Mouse (Mus musculus): ENCODE measurements around the gene Wwp2. TPM values are rescaled to one million over a fixed set of nuclear protein-coding genes. Genes with fewer than 3 reads are reported as not detected.

Gene Wwp2
- polyA plus RNA-seq, 1 experiment from 2014 or later = 69.5 TPM

DNA sequence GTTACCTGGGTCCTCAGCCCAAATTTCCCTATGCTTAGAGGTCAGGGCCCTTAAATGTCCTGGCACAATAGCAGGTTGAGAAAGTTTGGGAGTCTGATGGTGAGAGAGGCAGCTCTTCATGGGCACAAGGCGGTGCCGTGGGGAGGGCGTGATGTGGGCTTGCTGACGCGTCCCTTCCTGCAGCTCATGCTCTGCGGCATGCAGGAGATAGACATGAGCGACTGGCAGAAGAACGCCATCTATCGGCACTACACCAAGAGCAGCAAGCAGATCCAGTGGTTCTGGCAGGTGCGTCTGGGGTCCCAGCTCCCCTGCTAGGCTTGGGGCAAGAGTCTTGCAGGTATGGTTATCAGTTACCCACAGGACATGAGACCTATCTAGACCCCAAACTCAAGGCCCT is 119.1 kb downstream of the Wwp2 start:
- no peaks in the 10 kb centered on the region for H3K36me3 ChIP-seq (ENCODE audit: control insufficient read depth, insufficient read depth, low read length)
- ATAC-seq (ENCODE audit: low FRiP score) = no peak
- WGBS = 91% methylated on average over 10 of the region's 10 CpGs

DNA sequence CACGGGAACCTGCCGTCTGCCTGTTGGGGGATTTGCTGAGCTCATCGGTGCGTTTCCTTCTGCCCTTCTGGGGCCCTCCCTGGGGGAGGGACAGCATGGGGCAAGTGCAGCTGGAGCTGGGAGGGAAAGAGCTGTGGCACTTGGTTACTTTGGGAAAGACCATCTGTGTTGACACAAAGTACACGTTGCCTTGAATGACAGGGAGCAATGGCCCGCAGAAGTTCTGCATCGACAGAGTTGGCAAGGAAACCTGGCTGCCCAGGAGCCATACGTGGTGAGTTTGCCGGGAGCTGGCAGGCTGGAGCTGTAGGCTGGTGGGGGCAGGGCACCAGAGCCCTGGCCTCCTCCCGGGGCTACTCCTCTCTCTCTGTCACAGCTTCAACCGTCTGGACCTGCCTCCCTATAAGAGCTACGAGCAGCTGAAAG is 120.4 kb downstream of the Wwp2 start:
- WGBS = 45% methylated on average over 12 of the region's 12 CpGs
- Histone ChIP-seq H3K27ac (ENCODE audit: low read depth, low read length) (no peak overlapping the region; the same call in 1 of the 2 replicates), H3K4me3 (ENCODE audit: low read depth, low read length) (no peak overlapping the region), H3K9ac (ENCODE audit: low read depth, low read length) (no peak overlapping the region), H3K36me3 (ENCODE audit: control insufficient read depth, insufficient read depth, low read length) (no peaks in the 10 kb centered on the region), H3K27me3 (ENCODE audit: control insufficient read depth, insufficient read depth, low read length) (no peaks in the 10 kb centered on the region), H3K9me3 (ENCODE audit: control insufficient read depth, low read length) (no peaks in the 10 kb centered on the region), H3K4me1 (replicated peaks; ENCODE audit: control insufficient read depth, insufficient read depth, low read length) (no peaks in the 10 kb centered on the region; the same call in 1 of the 2 replicates), H3K4me2 (replicated peaks; ENCODE audit: low read depth, low read length) (no peak overlapping the region)
- ATAC-seq (ENCODE audit: low FRiP score) = no peak
- DNase-seq (ENCODE audit: low spot score) = no peak

More for the DNA sequence above, 119.1 kb downstream of the Wwp2 start:
- H3K9me3 ChIP-seq (ENCODE audit: control insufficient read depth, low read length) = no peaks in the 10 kb centered on the region
- H3K4me1 ChIP-seq (replicated peaks; ENCODE audit: control insufficient read depth, insufficient read depth, low read length) = no peaks in the 10 kb centered on the region; the same call in 1 of the 2 replicates
- H3K9ac ChIP-seq (ENCODE audit: low read depth, low read length) = no peak overlapping the region
- no peak for DNase-seq (ENCODE audit: low spot score)
- no peak overlapping the region for H3K27ac ChIP-seq (ENCODE audit: low read depth, low read length)
- H3K27me3 ChIP-seq (ENCODE audit: control insufficient read depth, insufficient read depth, low read length) = no peaks in the 10 kb centered on the region
- no peak overlapping the region for H3K4me3 ChIP-seq (ENCODE audit: low read depth, low read length)
- no peak overlapping the region for H3K4me2 ChIP-seq (replicated peaks; ENCODE audit: low read depth, low read length)

DNA sequence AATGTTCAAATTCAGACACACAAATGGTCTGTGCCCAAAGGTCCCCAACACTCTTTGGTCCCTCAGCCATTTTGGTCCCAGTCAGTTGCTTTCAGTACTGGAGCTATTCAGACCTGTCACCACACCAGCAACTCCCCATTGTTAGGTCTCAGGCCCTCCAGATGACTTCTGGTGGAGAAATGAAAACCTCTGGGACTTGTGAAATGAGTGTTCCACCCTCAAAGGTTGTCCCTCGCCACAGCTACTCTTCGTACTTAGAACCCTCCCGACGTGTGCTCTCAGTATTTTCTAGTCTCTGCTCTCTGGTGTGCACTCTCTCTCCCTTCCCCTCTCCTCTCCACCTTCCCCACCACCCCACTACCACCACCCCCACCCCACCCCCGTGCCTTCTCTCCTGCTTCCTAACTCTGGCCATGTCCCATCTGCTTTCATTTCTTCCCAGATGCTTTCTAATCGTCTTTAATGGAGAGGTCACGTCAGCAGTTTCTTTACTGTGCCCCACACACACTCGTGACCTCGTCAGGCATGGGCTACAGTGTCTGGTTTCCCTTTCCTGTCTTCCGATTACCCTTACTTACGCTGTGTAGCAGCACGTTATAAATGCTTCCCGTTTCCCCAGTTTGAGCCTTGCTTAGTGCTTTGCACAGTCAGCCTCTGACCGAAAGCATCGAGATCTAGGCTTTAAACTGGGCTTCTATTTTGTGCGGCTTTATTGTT is 124.8 kb downstream of the Wwp2 start:
- Histone ChIP-seq H3K4me2 (replicated peaks; ENCODE audit: low read depth, low read length) (no peak overlapping the region), H3K27ac (ENCODE audit: low read depth, low read length) (no peak overlapping the region)

GRCm38 (mm10) chr8:107562164-107562563 is 126.0 kb downstream of the Wwp2 start:
- H3K27me3 ChIP-seq (ENCODE audit: control insufficient read depth, insufficient read depth, low read length) = no peaks in the 10 kb centered on the region
- ATAC-seq (ENCODE audit: low FRiP score) (no peak), DNase-seq (ENCODE audit: low spot score) (no peak)
- H3K4me3 ChIP-seq (ENCODE audit: low read depth, low read length) = no peak overlapping the region
- no peaks in the 10 kb centered on the region for H3K9me3 ChIP-seq (ENCODE audit: control insufficient read depth, low read length)
- no peaks in the 10 kb centered on the region for H3K4me1 ChIP-seq (replicated peaks; ENCODE audit: control insufficient read depth, insufficient read depth, low read length)
- WGBS = 77% methylated on average over 9 of the region's 9 CpGs
- no peak overlapping the region for H3K27ac ChIP-seq (ENCODE audit: low read depth, low read length)
- H3K9ac ChIP-seq (ENCODE audit: low read depth, low read length) = no peak overlapping the region
- no peaks in the 10 kb centered on the region for H3K36me3 ChIP-seq (ENCODE audit: control insufficient read depth, insufficient read depth, low read length)
- no peak overlapping the region for H3K4me2 ChIP-seq (replicated peaks; ENCODE audit: low read depth, low read length)

More for the DNA sequence above, 124.8 kb downstream of the Wwp2 start:
- 58% methylated on average over 16 of the region's 16 CpGs for WGBS
- no peak overlapping the region for H3K4me3 ChIP-seq (ENCODE audit: low read depth, low read length)
- no peaks in the 10 kb centered on the region for H3K9me3 ChIP-seq (ENCODE audit: control insufficient read depth, low read length)
- no peaks in the 10 kb centered on the region for H3K27me3 ChIP-seq (ENCODE audit: control insufficient read depth, insufficient read depth, low read length)
- no peak overlapping the region for H3K9ac ChIP-seq (ENCODE audit: low read depth, low read length)
- H3K4me1 ChIP-seq (replicated peaks; ENCODE audit: control insufficient read depth, insufficient read depth, low read length) = no peaks in the 10 kb centered on the region
- peak; percentile 19 for DNase-seq (ENCODE audit: low spot score)
- ATAC-seq (ENCODE audit: low FRiP score) = no peak
- no peaks in the 10 kb centered on the region for H3K36me3 ChIP-seq (ENCODE audit: control insufficient read depth, insufficient read depth, low read length)

DNA sequence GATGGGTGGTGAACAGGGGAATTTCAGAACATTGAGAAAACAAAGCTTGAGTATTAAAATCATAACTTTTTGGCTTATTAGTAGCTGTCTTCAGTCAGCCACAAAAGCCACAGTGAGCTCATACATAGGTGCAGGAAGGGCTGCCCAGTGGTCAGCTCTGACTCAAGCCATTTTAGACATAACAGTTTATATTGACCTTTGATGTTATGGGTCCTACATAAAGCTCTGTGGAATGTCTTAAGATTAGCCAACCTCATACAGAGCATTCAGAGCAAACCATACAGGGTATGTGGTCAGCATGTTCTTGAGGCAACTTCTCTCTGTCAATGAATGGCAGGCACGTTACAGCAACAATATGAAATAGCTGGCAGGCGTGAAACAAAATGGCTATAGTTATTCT is 134.9 kb downstream of the Wwp2 start:
- 89% methylated on average over 2 of the region's 2 CpGs for WGBS
- no peak for ATAC-seq (ENCODE audit: low FRiP score)
- H3K4me1 ChIP-seq (replicated peaks; ENCODE audit: control insufficient read depth, insufficient read depth, low read length) = no peaks in the 10 kb centered on the region
- H3K9ac ChIP-seq (ENCODE audit: low read depth, low read length) = no peak overlapping the region
- no peaks in the 10 kb centered on the region for H3K27me3 ChIP-seq (ENCODE audit: control insufficient read depth, insufficient read depth, low read length)
- no peaks in the 10 kb centered on the region for H3K9me3 ChIP-seq (ENCODE audit: control insufficient read depth, low read length)
- no peak overlapping the region for H3K4me2 ChIP-seq (replicated peaks; ENCODE audit: low read depth, low read length)
- H3K36me3 ChIP-seq (ENCODE audit: control insufficient read depth, insufficient read depth, low read length) = no peaks in the 10 kb centered on the region
- DNase-seq (ENCODE audit: low spot score) = no peak
- H3K4me3 ChIP-seq (ENCODE audit: low read depth, low read length) = no peak overlapping the region
- no peak overlapping the region for H3K27ac ChIP-seq (ENCODE audit: low read depth, low read length)

DNA sequence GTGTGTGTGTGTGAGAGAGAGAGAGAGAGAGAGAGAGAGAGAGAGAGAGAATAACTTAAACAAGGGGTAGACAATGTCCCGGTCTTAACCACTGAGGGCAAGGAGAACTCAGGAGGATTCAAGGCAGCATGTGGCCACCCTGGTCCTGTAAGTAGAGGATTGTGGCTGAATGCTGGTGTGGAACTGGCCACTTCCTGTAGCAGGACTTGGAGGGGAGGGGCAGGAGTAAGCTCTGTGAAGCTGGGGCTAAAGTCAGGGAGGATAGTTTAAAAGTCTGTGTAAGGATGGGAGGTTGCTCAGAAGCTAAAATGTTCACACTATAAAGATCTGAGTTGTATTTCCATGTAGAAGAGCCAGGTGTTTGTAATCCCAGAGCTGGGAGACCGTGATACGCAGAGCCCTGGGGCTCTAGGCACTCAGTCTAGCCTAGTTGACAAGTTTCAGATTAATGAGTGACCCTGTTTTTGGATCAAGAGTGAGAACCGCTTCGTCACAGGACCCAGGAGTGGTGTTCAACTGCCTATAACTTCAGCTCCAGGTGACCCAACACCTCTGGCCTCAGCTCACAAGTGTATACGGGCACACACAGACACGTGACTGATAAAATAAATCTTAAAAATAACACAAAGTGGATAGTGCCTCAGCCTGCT is 135.4 kb downstream of the Wwp2 start:
- Histone ChIP-seq H3K4me3 (ENCODE audit: low read depth, low read length) (no peak overlapping the region), H3K27ac (ENCODE audit: low read depth, low read length) (no peak overlapping the region), H3K4me2 (replicated peaks; ENCODE audit: low read depth, low read length) (no peak overlapping the region), H3K4me1 (replicated peaks; ENCODE audit: control insufficient read depth, insufficient read depth, low read length) (no peaks in the 10 kb centered on the region), H3K36me3 (ENCODE audit: control insufficient read depth, insufficient read depth, low read length) (no peaks in the 10 kb centered on the region), H3K27me3 (ENCODE audit: control insufficient read depth, insufficient read depth, low read length) (no peaks in the 10 kb centered on the region), H3K9ac (ENCODE audit: low read depth, low read length) (no peak overlapping the region), H3K9me3 (ENCODE audit: control insufficient read depth, low read length) (no peaks in the 10 kb centered on the region)
- 86% methylated on average over 7 of the region's 7 CpGs for WGBS
- no peak for ATAC-seq (ENCODE audit: low FRiP score)
- no peak for DNase-seq (ENCODE audit: low spot score)

GRCm38 (mm10) chr8:107572497-107572896 is 136.3 kb downstream of the Wwp2 start:
- peak; percentile 80 for DNase-seq (ENCODE audit: low spot score)

GRCm38 (mm10) chr8:107574771-107575170 is 138.6 kb downstream of the Wwp2 start:
- no peaks in the 10 kb centered on the region for H3K27me3 ChIP-seq (ENCODE audit: control insufficient read depth, insufficient read depth, low read length)
- no peaks in the 10 kb centered on the region for H3K4me1 ChIP-seq (replicated peaks; ENCODE audit: control insufficient read depth, insufficient read depth, low read length)
- no peaks in the 10 kb centered on the region for H3K9me3 ChIP-seq (ENCODE audit: control insufficient read depth, low read length)
- no peaks in the 10 kb centered on the region; the same call in 1 of the 2 replicates for H3K36me3 ChIP-seq (ENCODE audit: control insufficient read depth, insufficient read depth, low read length)
- DNase-seq (ENCODE audit: low spot score) (no peak), ATAC-seq (ENCODE audit: low FRiP score) (no peak)
- WGBS = 95% methylated on average over 3 of the region's 3 CpGs
- H3K4me3 ChIP-seq (ENCODE audit: low read depth, low read length) = no peak overlapping the region
- H3K27ac ChIP-seq (ENCODE audit: low read depth, low read length) = no peak overlapping the region
- H3K4me2 ChIP-seq (replicated peaks; ENCODE audit: low read depth, low read length) = no peak overlapping the region
- H3K9ac ChIP-seq (ENCODE audit: low read depth, low read length) = no peak overlapping the region

More at GRCm38 (mm10) chr8:107572497-107572896, 136.3 kb downstream of the Wwp2 start:
- Histone ChIP-seq H3K4me3 (ENCODE audit: low read depth, low read length) (no peak overlapping the region), H3K4me1 (replicated peaks; ENCODE audit: control insufficient read depth, insufficient read depth, low read length) (no peaks in the 10 kb centered on the region), H3K4me2 (replicated peaks; ENCODE audit: low read depth, low read length) (no peak overlapping the region), H3K36me3 (ENCODE audit: control insufficient read depth, insufficient read depth, low read length) (no peaks in the 10 kb centered on the region), H3K9me3 (ENCODE audit: control insufficient read depth, low read length) (no peaks in the 10 kb centered on the region), H3K27me3 (ENCODE audit: control insufficient read depth, insufficient read depth, low read length) (no peaks in the 10 kb centered on the region), H3K27ac (ENCODE audit: low read depth, low read length) (no peak overlapping the region), H3K9ac (ENCODE audit: low read depth, low read length) (no peak overlapping the region)
- ATAC-seq (ENCODE audit: low FRiP score) = no peak
- 59% methylated on average over 4 of the region's 4 CpGs for WGBS

DNA sequence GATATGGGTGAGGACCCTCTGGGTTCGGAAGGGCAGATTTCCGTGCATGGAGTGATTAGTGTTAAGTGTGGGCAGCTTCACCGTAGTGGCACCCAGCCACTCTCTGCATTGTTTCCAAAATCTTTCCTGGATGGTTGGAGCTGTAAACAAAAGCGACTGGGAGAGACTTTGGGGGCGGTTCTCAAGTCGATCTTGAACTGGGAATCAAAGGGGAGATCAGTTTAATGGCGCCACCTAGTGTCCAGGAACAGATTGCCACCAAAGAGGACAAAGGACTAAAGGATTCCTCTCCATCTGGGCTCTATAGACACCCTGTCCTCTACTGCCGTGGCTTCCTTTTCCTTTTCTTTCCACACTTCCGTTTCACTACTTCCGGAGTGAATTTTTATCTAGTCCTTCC is 140.5 kb downstream of the Wwp2 start:
- ATAC-seq (ENCODE audit: low FRiP score) = peak; percentile 75
- Histone ChIP-seq H3K27ac (ENCODE audit: low read depth, low read length) (no peak overlapping the region), H3K36me3 (ENCODE audit: control insufficient read depth, insufficient read depth, low read length) (peaks cover 9% of the 10 kb centered on the region), H3K4me1 (replicated peaks; ENCODE audit: control insufficient read depth, insufficient read depth, low read length) (no peaks in the 10 kb centered on the region), H3K9me3 (ENCODE audit: control insufficient read depth, low read length) (no peaks in the 10 kb centered on the region), H3K9ac (ENCODE audit: low read depth, low read length) (peak overlapping the region; percentile 49), H3K27me3 (ENCODE audit: control insufficient read depth, insufficient read depth, low read length) (no peaks in the 10 kb centered on the region), H3K4me3 (ENCODE audit: low read depth, low read length) (no peak overlapping the region), H3K4me2 (replicated peaks; ENCODE audit: low read depth, low read length) (no peak overlapping the region)
- WGBS = 12% methylated on average over 10 of the region's 10 CpGs
- peak; percentile 96 for DNase-seq (ENCODE audit: low spot score)
